Comparison of ENCODE assay signal across 8 mouse cellular contexts in the genomic region with DNA sequence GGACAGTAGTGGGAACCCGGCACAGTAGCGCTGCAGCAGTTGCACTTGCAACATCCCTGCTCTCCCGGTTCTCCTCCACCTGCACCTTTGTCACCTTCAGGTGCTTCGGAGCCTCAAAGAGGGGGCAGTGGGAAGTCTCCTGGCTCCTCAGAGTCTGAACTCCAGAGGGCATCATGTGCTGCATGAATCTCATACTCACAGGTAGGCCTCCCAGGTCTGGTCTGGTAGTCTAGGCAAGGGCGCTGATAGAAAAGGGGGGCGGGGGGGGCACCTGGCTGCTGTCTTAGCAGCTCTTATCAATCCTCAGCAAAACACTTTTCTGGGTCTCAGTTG. TPM values are rescaled to one million over a fixed set of nuclear protein-coding genes. Genes with fewer than 3 reads are reported as not detected.
A peak's percentile ranks its signal among the peaks of the same experiment; 100 is the strongest.
DNase-seq lines count a peak whose midpoint lies in the region; ATAC-seq and TF ChIP-seq lines count a peak whose summit lies in the region.

No protein-coding gene starts in this region.

- peak overlapping the region; percentile 77 for H3K4me2 ChIP-seq in heart, embryonic 15.5 days
- peak overlapping the region; percentile 75 for H3K4me2 ChIP-seq in hindbrain, embryonic 11.5 days (replicated peaks; ENCODE audit: low read depth, low read length)
- H3K4me2 ChIP-seq in midbrain, embryonic 11.5 days = peak overlapping the region; percentile 81

- H3K9me3 ChIP-seq in heart, embryonic 15.5 days (replicated peaks) = no peaks in the 10 kb centered on the region
- no peaks in the 10 kb centered on the region for H3K9me3 ChIP-seq in MEL (replicated peaks; ENCODE audit: insufficient read depth, low read length)
- no peaks in the 10 kb centered on the region for H3K9me3 ChIP-seq in hindbrain, embryonic 11.5 days (ENCODE audit: control insufficient read depth, low read length)
- H3K9me3 ChIP-seq in midbrain, embryonic 11.5 days (ENCODE audit: control insufficient read depth, low read length) = no peaks in the 10 kb centered on the region

- H3K27me3 ChIP-seq in heart, embryonic 15.5 days = no peaks in the 10 kb centered on the region
- no peaks in the 10 kb centered on the region for H3K27me3 ChIP-seq in MEL (ENCODE audit: control insufficient read depth in 1 of 2, insufficient read depth in 2 of 2, low read length in 2 of 2)
- no peaks in the 10 kb centered on the region for H3K27me3 ChIP-seq in hindbrain, embryonic 11.5 days (ENCODE audit: control insufficient read depth, insufficient read depth, low read length)
- no peaks in the 10 kb centered on the region for H3K27me3 ChIP-seq in midbrain, embryonic 11.5 days (ENCODE audit: control insufficient read depth, insufficient read depth, low read length)

- ATAC-seq in heart, embryonic 15.5 days (replicated peaks; ENCODE audit: insufficient number of reproducible peaks, insufficient read depth, low FRiP score, low read depth) = no peak; the same call in 1 of the 2 replicates
- peak; percentile 27; the same call in 1 of the 2 replicates for ATAC-seq in hindbrain, embryonic 11.5 days (ENCODE audit: low FRiP score)
- no peak for ATAC-seq in midbrain, embryonic 11.5 days (ENCODE audit: low FRiP score)

- peaks cover 5% of the 10 kb centered on the region for H3K36me3 ChIP-seq in heart, embryonic 15.5 days
- peaks cover 4 to 7% of the 10 kb centered on the region in 2 experiments for H3K36me3 ChIP-seq in MEL (ENCODE audit: control insufficient read depth in 1 of 2, insufficient read depth in 2 of 2, low read length in 2 of 2)
- H3K36me3 ChIP-seq in hindbrain, embryonic 11.5 days (ENCODE audit: control insufficient read depth, insufficient read depth, low read length) = no peaks in the 10 kb centered on the region
- no peaks in the 10 kb centered on the region for H3K36me3 ChIP-seq in midbrain, embryonic 11.5 days (ENCODE audit: control insufficient read depth, insufficient read depth, low read length)

- DNase-seq in heart, postnatal 4 days = no peak
- no peak for DNase-seq in MEL (ENCODE audit: low read depth, low spot score)
- no peak for DNase-seq in hindbrain, embryonic 11.5 days (ENCODE audit: low spot score)
- DNase-seq in midbrain, embryonic 11.5 days (ENCODE audit: low spot score, missing footprints) = no peak
- no peak for DNase-seq in layer of hippocampus, postnatal 14 days (ENCODE audit: low spot score in 2 of 2)
- DNase-seq in urinary bladder, postnatal 14 days (ENCODE audit: low spot score) = no peak
- DNase-seq in cerebellum, postnatal 25 days = no peak

- WGBS in heart, embryonic 15.5 days = 4% methylated on average over 6 of the region's 6 CpGs
- 1% methylated on average over 6 of the region's 6 CpGs for WGBS in hindbrain, embryonic 11.5 days
- 8% methylated on average over 6 of the region's 6 CpGs for WGBS in midbrain, embryonic 11.5 days

- peaks cover 16% of the 10 kb centered on the region for H3K79me2 ChIP-seq in MEL (ENCODE audit: control insufficient read depth, insufficient read depth, low read length, poor library complexity)

- peak overlapping the region; percentile 68 for H3K4me3 ChIP-seq in heart, embryonic 15.5 days
- peak overlapping the region; percentile 78 to 99 for H3K4me3 ChIP-seq in MEL (ENCODE audit: control insufficient read depth in 1 of 2, insufficient read depth in 1 of 2, low read depth in 2 of 2, low read length in 2 of 2)
- peak overlapping the region; percentile 51 for H3K4me3 ChIP-seq in hindbrain, embryonic 11.5 days (ENCODE audit: low read depth, low read length)
- H3K4me3 ChIP-seq in midbrain, embryonic 11.5 days (ENCODE audit: low read depth, low read length) = peak overlapping the region; percentile 69

- H3K4me1 ChIP-seq in heart, embryonic 15.5 days (replicated peaks) = peaks cover 11% of the 10 kb centered on the region
- peaks cover 2 to 6% of the 10 kb centered on the region in 2 experiments; a peak in 3 of 4 replicates for H3K4me1 ChIP-seq in MEL (ENCODE audit: control insufficient read depth in 1 of 2, insufficient read depth in 2 of 2, low read length in 2 of 2)
- no peaks in the 10 kb centered on the region for H3K4me1 ChIP-seq in hindbrain, embryonic 11.5 days (replicated peaks; ENCODE audit: control insufficient read depth, insufficient read depth, low read length)
- H3K4me1 ChIP-seq in midbrain, embryonic 11.5 days (ENCODE audit: control insufficient read depth, insufficient read depth, low read length) = peaks cover 6% of the 10 kb centered on the region; the same call in 1 of the 2 replicates

- H3K27ac ChIP-seq in heart, embryonic 15.5 days = peak overlapping the region; percentile 98
- H3K27ac ChIP-seq in MEL (ENCODE audit: control insufficient read depth, low read depth, low read length) = peak overlapping the region; percentile 76; the same call in 1 of the 2 replicates
- peak overlapping the region; percentile 96 for H3K27ac ChIP-seq in hindbrain, embryonic 11.5 days (ENCODE audit: low read depth, low read length)
- peak overlapping the region; percentile 93 for H3K27ac ChIP-seq in midbrain, embryonic 11.5 days (ENCODE audit: low read depth, low read length)

- TF ChIP-seq POLR2A in MEL (IDR thresholded peaks at IDR 0.05; ENCODE audit: control insufficient read depth in 1 of 2, insufficient read depth in 1 of 2, low read depth in 1 of 2, low read length in 2 of 2, poor library complexity in 1 of 2) = no peak; a peak in 1 of 4 replicates

- no peak for TF ChIP-seq EP300 in MEL (IDR thresholded peaks at IDR 0.05; ENCODE audit: low read depth in 1 of 2, low read length in 2 of 2)

- peak overlapping the region; percentile 83 for H3K9ac ChIP-seq in heart, embryonic 15.5 days
- H3K9ac ChIP-seq in MEL (ENCODE audit: control insufficient read depth, low read depth, low read length, poor library complexity, severe bottlenecking) = peak overlapping the region; percentile 84
- peak overlapping the region; percentile 81 for H3K9ac ChIP-seq in hindbrain, embryonic 11.5 days (ENCODE audit: low read depth, low read length)
- H3K9ac ChIP-seq in midbrain, embryonic 11.5 days (ENCODE audit: low read length) = peak overlapping the region; percentile 75

- no peak for TF ChIP-seq CTCF in MEL (IDR thresholded peaks at IDR 0.05 in 2 of 3, conservative IDR thresholded peaks at IDR 0.05 in 1 of 3; ENCODE audit: control insufficient read depth in 1 of 3, insufficient read depth in 1 of 3, low read depth in 2 of 3, low read length in 3 of 3, poor library complexity in 1 of 3, severe bottlenecking in 1 of 3)

- TF ChIP-seq RAD21 in MEL (IDR thresholded peaks at IDR 0.05; ENCODE audit: low read depth, low read length) = no peak

RNA-seq across cellular contexts. Expression of gene Bivm, which starts 1.3 kb away (rescaled TPM):
- 11.9 and 12.2 TPM in 2 replicates for polyA plus RNA-seq in heart, embryonic 15.5 days (2015; fragmentation: Nextera tagmentation; extraction: Ambion mirVana)
- total RNA-seq in heart, postnatal 4 days (2021) = 10 to 100 TPM; 11.3 to 13.8 TPM
- 11.8 and 16.7 TPM in 2 replicates for total RNA-seq in MEL (2012; rRNA removed)
- polyA plus RNA-seq in MEL (2012; ENCODE audit: insufficient read depth in 1 of 2, insufficient read length in 2 of 2, low read depth in 1 of 2, low replicate concordance in 2 of 2, missing spikeins in 1 of 2) = 10 to 100 TPM in 1 of 2 experiments, not detected in 1; 27.2 TPM
- polyA plus RNA-seq in hindbrain, embryonic 11.5 days (2014; fragmentation: Nextera tagmentation; extraction: Ambion mirVana) = 25.0 and 34.4 TPM in 2 replicates
- 27.9 and 31.2 TPM in 2 replicates for polyA plus RNA-seq in midbrain, embryonic 11.5 days (2014; fragmentation: Nextera tagmentation; extraction: Ambion mirVana)
- 10 to 100 TPM; 38.4 to 41.8 TPM for total RNA-seq in layer of hippocampus, postnatal 14 days (2021)

RNA-seq across cellular contexts. Expression of gene Kdelc1, which starts 1.4 kb away (rescaled TPM):
- polyA plus RNA-seq in heart, embryonic 15.5 days (2015; fragmentation: Nextera tagmentation; extraction: Ambion mirVana) = 39.1 and 40.8 TPM in 2 replicates
- total RNA-seq in heart, postnatal 4 days (2021) = 10 to 100 TPM; 26.7 to 28.9 TPM
- 16.7 and 17.6 TPM in 2 replicates for total RNA-seq in MEL (2012; rRNA removed)
- polyA plus RNA-seq in MEL (2012; ENCODE audit: insufficient read depth in 1 of 2, insufficient read length in 2 of 2, low read depth in 1 of 2, low replicate concordance in 2 of 2, missing spikeins in 1 of 2) = 10 to 100 TPM in 1 of 2 experiments, not detected in 1; 28.7 TPM
- polyA plus RNA-seq in hindbrain, embryonic 11.5 days (2014; fragmentation: Nextera tagmentation; extraction: Ambion mirVana) = 56.9 and 59.9 TPM in 2 replicates
- polyA plus RNA-seq in midbrain, embryonic 11.5 days (2014; fragmentation: Nextera tagmentation; extraction: Ambion mirVana) = 56.8 and 62.1 TPM in 2 replicates
- 10 to 100 TPM; 11.1 to 11.4 TPM for total RNA-seq in layer of hippocampus, postnatal 14 days (2021)

RNA-seq across cellular contexts. Expression of gene Tex30, which starts 17.8 kb away (rescaled TPM):
- 59.8 and 60.3 TPM in 2 replicates for polyA plus RNA-seq in heart, embryonic 15.5 days (2015; fragmentation: Nextera tagmentation; extraction: Ambion mirVana)
- 10 to 100 TPM; 17.2 to 20.7 TPM for total RNA-seq in heart, postnatal 4 days (2021)
- 85.4 and 88.2 TPM in 2 replicates for total RNA-seq in MEL (2012; rRNA removed)
- 100 to 1,000 TPM in 1 of 2 experiments, not detected in 1; 115 TPM for polyA plus RNA-seq in MEL (2012; ENCODE audit: insufficient read depth in 1 of 2, insufficient read length in 2 of 2, low read depth in 1 of 2, low replicate concordance in 2 of 2, missing spikeins in 1 of 2)
- polyA plus RNA-seq in hindbrain, embryonic 11.5 days (2014; fragmentation: Nextera tagmentation; extraction: Ambion mirVana) = 101 and 102 TPM in 2 replicates
- 110 and 115 TPM in 2 replicates for polyA plus RNA-seq in midbrain, embryonic 11.5 days (2014; fragmentation: Nextera tagmentation; extraction: Ambion mirVana)
- 1 to 10 TPM; 6.2 to 8.2 TPM for total RNA-seq in layer of hippocampus, postnatal 14 days (2021)

RNA-seq across cellular contexts. Expression of gene Ercc5, which starts 27.5 kb away (rescaled TPM):
- 11.4 and 14.5 TPM in 2 replicates for polyA plus RNA-seq in heart, embryonic 15.5 days (2015; fragmentation: Nextera tagmentation; extraction: Ambion mirVana)
- 10 to 100 TPM; 16.9 to 20.1 TPM for total RNA-seq in heart, postnatal 4 days (2021)
- 8.0 and 8.2 TPM in 2 replicates for total RNA-seq in MEL (2012; rRNA removed)
- polyA plus RNA-seq in MEL (2012; ENCODE audit: insufficient read depth in 1 of 2, insufficient read length in 2 of 2, low read depth in 1 of 2, low replicate concordance in 2 of 2, missing spikeins in 1 of 2) = 1 to 10 TPM in 1 of 2 experiments, not detected in 1; 8.5 TPM
- 38.9 and 47.6 TPM in 2 replicates for polyA plus RNA-seq in hindbrain, embryonic 11.5 days (2014; fragmentation: Nextera tagmentation; extraction: Ambion mirVana)
- polyA plus RNA-seq in midbrain, embryonic 11.5 days (2014; fragmentation: Nextera tagmentation; extraction: Ambion mirVana) = 41.8 and 43.5 TPM in 2 replicates
- 10 to 100 TPM; 18.4 to 22.5 TPM for total RNA-seq in layer of hippocampus, postnatal 14 days (2021)

RNA-seq across cellular contexts. Expression of gene Gm8251, which starts 58.3 kb away (rescaled TPM):
- polyA plus RNA-seq in heart, embryonic 15.5 days (2015; fragmentation: Nextera tagmentation; extraction: Ambion mirVana) = 0.03 TPM in 1 of 2 replicates, not detected in the other
- total RNA-seq in heart, postnatal 4 days (2021) = under 1 TPM in 1 of 2 experiments, not detected in 1; 0.05 TPM
- 0.04 and 0.07 TPM in 2 replicates for total RNA-seq in MEL (2012; rRNA removed)
- polyA plus RNA-seq in MEL (2012; ENCODE audit: insufficient read depth in 1 of 2, insufficient read length in 2 of 2, low read depth in 1 of 2, low replicate concordance in 2 of 2, missing spikeins in 1 of 2) = under 1 TPM in 1 of 2 experiments, not detected in 1; 0.14 TPM
- 0.12 and 0.20 TPM in 2 replicates for polyA plus RNA-seq in hindbrain, embryonic 11.5 days (2014; fragmentation: Nextera tagmentation; extraction: Ambion mirVana)
- 0.26 and 0.29 TPM in 2 replicates for polyA plus RNA-seq in midbrain, embryonic 11.5 days (2014; fragmentation: Nextera tagmentation; extraction: Ambion mirVana)
- total RNA-seq in layer of hippocampus, postnatal 14 days (2021) = not detected
